Comparison of ENCODE assay signal across 20 mouse cellular contexts in the genomic region with DNA sequence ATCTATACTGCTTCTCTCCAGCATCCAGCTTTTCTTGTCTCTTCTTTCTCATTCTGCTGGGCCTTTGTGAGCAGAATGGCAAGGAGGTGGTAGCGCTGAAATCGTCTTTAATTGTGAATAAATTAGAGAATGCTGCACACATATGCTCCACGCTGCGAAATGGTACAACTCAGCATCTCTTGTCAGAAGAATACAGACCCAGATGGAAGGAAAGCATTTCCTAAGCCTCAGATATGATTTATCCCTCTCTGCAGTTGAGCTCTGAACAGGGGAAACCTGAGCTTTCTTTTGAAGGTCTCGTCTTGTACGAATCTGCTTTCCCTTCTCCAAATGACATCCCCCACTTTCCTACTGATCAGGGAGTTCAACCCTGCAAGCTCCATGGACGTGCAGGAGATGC. TPM values are rescaled to one million over a fixed set of nuclear protein-coding genes. Genes with fewer than 3 reads are reported as not detected.
DNase-seq lines count a peak whose midpoint lies in the region; ATAC-seq and TF ChIP-seq lines count a peak whose summit lies in the region.
"Had no signal": no experiment of that assay in that cellular context is flagged by ENCODE, and none has a peak within 500 bp of the region (broad histone marks: within the 10 kb centered on the region; RNA-seq: fewer than 3 reads in every experiment).

No protein-coding gene starts in this region.

- no peaks in the 10 kb centered on the region for H3K9me3 ChIP-seq in midbrain, embryonic 15.5 days
- H3K9me3 ChIP-seq: G1E; intestine, embryonic 15.5 days; kidney, embryonic 15.5 days; limb, embryonic 15.5 days; megakaryocyte, embryonic 14.5 days had no signal

- peak overlapping the region; percentile 85 for H3K27ac ChIP-seq in layer of hippocampus, adult 2 months
- H3K27ac ChIP-seq in cortical plate, adult 2 months (ENCODE audit: insufficient read depth, low read length): peak overlapping the region; percentile 75
- H3K27ac ChIP-seq in midbrain, embryonic 15.5 days: peak overlapping the region; percentile 31
- H3K27ac ChIP-seq: intestine, embryonic 15.5 days; kidney, embryonic 15.5 days; limb, embryonic 15.5 days had no signal

- DNase-seq in layer of hippocampus, adult 2 months (ENCODE audit: low spot score in 2 of 2): peak in 1 of 2 experiments; percentile 62
- no peak for DNase-seq in layer of hippocampus, postnatal 36 days
- DNase-seq in brain, adult 2 months (ENCODE audit: low read depth, low spot score): peak; percentile 69
- DNase-seq in spleen, adult 18-20 months: no peak
- no peak for DNase-seq in T-cell, adult 2 months (ENCODE audit: low spot score)
- DNase-seq: cerebellum, adult 9-11 months; heart, postnatal 14 days; liver, postnatal 0 days; lung, postnatal 14 days; thymus, postnatal 36 days had no signal

- no peak for TF ChIP-seq POLR2A in cortical plate, adult 2 months (IDR thresholded peaks at IDR 0.05; ENCODE audit: extremely low read depth, insufficient read depth, low read length)

- no peaks in the 10 kb centered on the region for H3K27me3 ChIP-seq in midbrain, embryonic 15.5 days (replicated peaks)
- H3K27me3 ChIP-seq: intestine, embryonic 15.5 days; kidney, embryonic 15.5 days; limb, embryonic 15.5 days; megakaryocyte, embryonic 14.5 days had no signal

- H3K9ac ChIP-seq in midbrain, embryonic 15.5 days: no peak overlapping the region
- H3K9ac ChIP-seq: intestine, embryonic 15.5 days; kidney, embryonic 15.5 days; limb, embryonic 15.5 days; liver, postnatal 0 days had no signal

- TF ChIP-seq CTCF in layer of hippocampus, adult 2 months (conservative IDR thresholded peaks at IDR 0.05): no peak
- no peak for TF ChIP-seq CTCF in cortical plate, adult 2 months (IDR thresholded peaks at IDR 0.05; ENCODE audit: extremely low read depth, insufficient read depth, low read length)

- no peak overlapping the region for H3K4me2 ChIP-seq in midbrain, embryonic 15.5 days
- H3K4me2 ChIP-seq: heart, embryonic 11.5 days; intestine, embryonic 15.5 days; kidney, embryonic 15.5 days; limb, embryonic 15.5 days had no signal

- no peaks in the 10 kb centered on the region for H3K36me3 ChIP-seq in midbrain, embryonic 15.5 days (replicated peaks)
- H3K36me3 ChIP-seq: G1E; intestine, embryonic 15.5 days; kidney, embryonic 15.5 days; limb, embryonic 15.5 days had no signal

- H3K4me1 ChIP-seq in cortical plate, adult 2 months (ENCODE audit: control insufficient read depth, insufficient read depth, low read length): peaks cover 15% of the 10 kb centered on the region
- H3K4me1 ChIP-seq in midbrain, embryonic 15.5 days: peaks cover 14% of the 10 kb centered on the region
- H3K4me1 ChIP-seq: intestine, embryonic 15.5 days; kidney, embryonic 15.5 days; limb, embryonic 15.5 days; megakaryocyte, embryonic 14.5 days had no signal

- no peak overlapping the region for H3K4me3 ChIP-seq in layer of hippocampus, adult 2 months
- H3K4me3 ChIP-seq in cortical plate, adult 2 months (ENCODE audit: insufficient read depth, low read length): no peak overlapping the region
- no peak overlapping the region for H3K4me3 ChIP-seq in midbrain, embryonic 15.5 days
- H3K4me3 ChIP-seq: erythroblast, embryonic 14.5 days; intestine, embryonic 15.5 days; kidney, embryonic 15.5 days; limb, embryonic 15.5 days; megakaryocyte, embryonic 14.5 days had no signal

- WGBS in midbrain, embryonic 15.5 days: 54% methylated on average over 7 of the region's 7 CpGs

- 0 out of 2 replicates have a peak, but pooled peaks have one; percentile 18 for ATAC-seq in midbrain, embryonic 15.5 days (replicated peaks)
- ATAC-seq: CD4-positive, CD25-positive, alpha-beta regulatory T cell, adult 4 months; intestine, embryonic 15.5 days; liver, postnatal 0 days had no signal

RNA-seq across cellular contexts. Expression of a gene that starts 48.4 kb away (rescaled TPM):
- total RNA-seq in layer of hippocampus, adult 2 months (2021): 100 to 1,000 TPM; 265 to 269 TPM
- 100 to 1,000 TPM; 264 to 288 TPM for total RNA-seq in layer of hippocampus, postnatal 36 days (2021)
- polyA plus RNA-seq in cortical plate, adult 2 months (2012; rRNA removed): 79.0 and 85.7 TPM in 2 replicates
- 51.0 and 62.7 TPM in 2 replicates for polyA plus RNA-seq in midbrain, embryonic 15.5 days (2015; fragmentation: Nextera tagmentation; extraction: Ambion mirVana)
- polyA plus RNA-seq: erythroblast, embryonic 14.5 days; G1E had no signal

Comparison
In these comparisons a context has a peak if more than half of its experiments do, and no peak if none do; other contexts are left out.
1. H3K27ac ChIP-seq: peak in every context shown above with its lines; median percentile 85 in layer of hippocampus, adult 2 months; 75 in cortical plate, adult 2 months; 31 in midbrain, embryonic 15.5 days.